Mouse (Mus musculus): ENCODE measurements around the gene Tmigd3.
"Not testable (repeated sequence)": the region's sequence is repeated elsewhere in the genome, so short reads cannot be mapped to it uniquely, and the experiment has no call there.

The Tmigd3 gene

GRCm38 (mm10) chr3:105913839-105914681 lies 43.4 kb downstream of the Tmigd3 start:
- no peak overlapping the region for H3K4me3 ChIP-seq (replicated peaks; ENCODE audit: low read length)
- H3K4me1 ChIP-seq (replicated peaks; ENCODE audit: low read depth, low read length), result no peaks in the 10 kb centered on the region
- peaks cover 9% of the 10 kb centered on the region; the same call in 1 of the 2 replicates for H3K27me3 ChIP-seq (ENCODE audit: insufficient read depth, low read length)
- no peak for TF ChIP-seq NANOG (IDR thresholded peaks at IDR 0.05; ENCODE audit: borderline replicate concordance, low read length)
- TF ChIP-seq CTCF (conservative IDR thresholded peaks at IDR 0.05; ENCODE audit: low read length), result no peak
- no peaks in the 10 kb centered on the region for H3K9me3 ChIP-seq (ENCODE audit: low read length)
- H3K36me3 ChIP-seq (ENCODE audit: insufficient read depth, low read length), result no peaks in the 10 kb centered on the region

- no peaks in the 10 kb centered on the region for H3K9me3 ChIP-seq (ENCODE audit: low read length)
- no peak overlapping the region for H3K4me3 ChIP-seq (replicated peaks; ENCODE audit: low read length)
- H3K27me3 ChIP-seq (ENCODE audit: insufficient read depth, low read length), result peaks cover 9% of the 10 kb centered on the region; the same call in 1 of the 2 replicates
- TF ChIP-seq NANOG (IDR thresholded peaks at IDR 0.05; ENCODE audit: borderline replicate concordance, low read length) (no peak), POU5F1 (IDR thresholded peaks at IDR 0.05; ENCODE audit: borderline replicate concordance, low read length) (no peak), CTCF (conservative IDR thresholded peaks at IDR 0.05; ENCODE audit: low read length) (no peak)
- no peaks in the 10 kb centered on the region for H3K4me1 ChIP-seq (replicated peaks; ENCODE audit: low read depth, low read length)
- H3K36me3 ChIP-seq (ENCODE audit: insufficient read depth, low read length), result no peaks in the 10 kb centered on the region
These were observed 44.6 kb downstream of the Tmigd3 start for GRCm38 (mm10) chr3:105915281-105915680.

GRCm38 (mm10) chr3:105916455-105916854 lies 45.8 kb downstream of the Tmigd3 start:
- H3K4me1 ChIP-seq (replicated peaks; ENCODE audit: low read depth, low read length); H3K27me3 ChIP-seq (ENCODE audit: insufficient read depth, low read length); H3K9me3 ChIP-seq (ENCODE audit: low read length); H3K4me3 ChIP-seq (replicated peaks; ENCODE audit: low read length); H3K36me3 ChIP-seq (ENCODE audit: insufficient read depth, low read length): not testable (repeated sequence)

GRCm38 (mm10) chr3:105917656-105918354 lies 47.1 kb downstream of the Tmigd3 start:
- H3K4me3 ChIP-seq (replicated peaks; ENCODE audit: low read length), result no peak overlapping the region
- no peaks in the 10 kb centered on the region for H3K9me3 ChIP-seq (ENCODE audit: low read length)
- TF ChIP-seq POU5F1 (IDR thresholded peaks at IDR 0.05; ENCODE audit: borderline replicate concordance, low read length) (no peak), NANOG (IDR thresholded peaks at IDR 0.05; ENCODE audit: borderline replicate concordance, low read length) (no peak), CTCF (conservative IDR thresholded peaks at IDR 0.05; ENCODE audit: low read length) (no peak)
- no peaks in the 10 kb centered on the region for H3K36me3 ChIP-seq (ENCODE audit: insufficient read depth, low read length)
- H3K4me1 ChIP-seq (replicated peaks; ENCODE audit: low read depth, low read length), result no peaks in the 10 kb centered on the region
- H3K27me3 ChIP-seq (ENCODE audit: insufficient read depth, low read length), result peaks cover 9% of the 10 kb centered on the region; the same call in 1 of the 2 replicates

DNA sequence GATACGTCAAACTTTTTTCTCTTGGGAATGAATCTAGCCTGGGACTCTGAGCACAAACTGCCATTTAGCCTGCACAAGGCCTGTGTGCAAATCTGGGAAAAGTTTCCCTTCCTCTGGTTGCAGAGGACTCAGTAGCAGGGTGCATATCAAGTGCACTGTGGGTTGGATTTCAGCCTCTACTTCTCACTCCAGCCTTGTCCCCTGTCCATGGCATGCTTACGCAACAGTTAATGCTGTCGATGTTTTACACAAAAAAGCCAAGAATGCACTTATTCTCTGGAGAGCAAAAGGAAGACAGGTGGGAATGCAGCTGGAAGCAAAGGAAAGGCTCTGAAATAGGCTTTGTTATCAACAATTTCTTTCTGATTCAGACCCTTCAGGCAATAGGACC lies 47.6 kb downstream of the Tmigd3 start:
- TF ChIP-seq NANOG (IDR thresholded peaks at IDR 0.05; ENCODE audit: borderline replicate concordance, low read length), result no peak
- no peak for TF ChIP-seq CTCF (conservative IDR thresholded peaks at IDR 0.05; ENCODE audit: low read length)
- TF ChIP-seq POU5F1 (IDR thresholded peaks at IDR 0.05; ENCODE audit: borderline replicate concordance, low read length), result no peak
- H3K4me1 ChIP-seq (replicated peaks; ENCODE audit: low read depth, low read length), result no peaks in the 10 kb centered on the region
- no peaks in the 10 kb centered on the region for H3K36me3 ChIP-seq (ENCODE audit: insufficient read depth, low read length)
- H3K9me3 ChIP-seq (ENCODE audit: low read length), result no peaks in the 10 kb centered on the region
- H3K27me3 ChIP-seq (ENCODE audit: insufficient read depth, low read length), result peaks cover 7% of the 10 kb centered on the region; the same call in 1 of the 2 replicates
- no peak overlapping the region for H3K4me3 ChIP-seq (replicated peaks; ENCODE audit: low read length)

DNA sequence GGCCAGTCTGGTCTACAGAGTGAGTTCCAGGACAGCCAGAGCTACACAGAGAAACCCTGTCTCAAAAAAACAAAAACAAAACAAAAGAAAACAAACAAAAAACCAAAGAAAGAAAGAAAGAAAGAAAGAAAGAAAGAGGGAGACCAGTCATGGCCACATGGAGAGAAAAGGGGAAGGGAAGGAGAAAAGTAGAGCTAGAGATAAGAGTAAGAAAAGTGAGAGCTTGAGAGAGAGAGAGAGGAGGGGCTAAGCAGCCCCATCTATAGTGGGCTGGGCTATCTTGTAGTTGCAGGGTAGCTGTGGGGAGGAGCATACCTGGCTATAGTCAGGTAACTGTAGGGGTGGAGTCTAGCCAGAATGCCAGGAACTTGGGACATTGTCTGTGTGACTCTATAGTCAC lies 50.0 kb downstream of the Tmigd3 start:
- H3K27me3 ChIP-seq (ENCODE audit: insufficient read depth, low read length); H3K4me1 ChIP-seq (replicated peaks; ENCODE audit: low read depth, low read length); H3K4me3 ChIP-seq (replicated peaks; ENCODE audit: low read length); H3K9me3 ChIP-seq (ENCODE audit: low read length); H3K36me3 ChIP-seq (ENCODE audit: insufficient read depth, low read length): not testable (repeated sequence)

DNA sequence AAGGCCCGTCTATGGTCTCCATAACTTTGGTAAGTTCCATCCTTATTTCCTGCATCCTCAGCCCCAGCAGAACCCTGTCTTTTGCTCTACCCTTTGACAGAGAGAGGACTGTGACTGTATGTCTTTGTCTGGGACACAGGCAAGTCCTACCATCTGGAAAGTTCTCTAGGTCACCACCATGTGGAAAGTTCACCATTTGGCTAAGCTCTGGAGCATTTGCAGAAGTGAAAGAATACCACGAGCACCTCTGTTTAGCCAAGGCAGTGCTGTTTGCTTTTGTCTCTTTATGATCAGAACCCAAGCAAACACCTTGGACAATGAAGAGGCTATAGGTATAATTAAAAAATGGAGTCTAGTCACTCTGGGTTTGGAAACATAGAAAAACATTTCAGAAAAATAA lies 51.3 kb downstream of the Tmigd3 start:
- H3K4me1 ChIP-seq (replicated peaks; ENCODE audit: low read depth, low read length), result no peaks in the 10 kb centered on the region
- H3K36me3 ChIP-seq (ENCODE audit: insufficient read depth, low read length), result no peaks in the 10 kb centered on the region
- no peaks in the 10 kb centered on the region for H3K27me3 ChIP-seq (ENCODE audit: insufficient read depth, low read length)
- H3K4me3 ChIP-seq (replicated peaks; ENCODE audit: low read length), result no peak overlapping the region
- TF ChIP-seq NANOG (IDR thresholded peaks at IDR 0.05; ENCODE audit: borderline replicate concordance, low read length) (no peak), CTCF (conservative IDR thresholded peaks at IDR 0.05; ENCODE audit: low read length) (no peak), POU5F1 (IDR thresholded peaks at IDR 0.05; ENCODE audit: borderline replicate concordance, low read length) (no peak)
- H3K9me3 ChIP-seq (ENCODE audit: low read length), result no peaks in the 10 kb centered on the region

GRCm38 (mm10) chr3:105924616-105925015 lies 53.9 kb downstream of the Tmigd3 start:
- Histone ChIP-seq H3K4me3 (replicated peaks; ENCODE audit: low read length) (no peak overlapping the region), H3K4me1 (replicated peaks; ENCODE audit: low read depth, low read length) (peaks cover 22% of the 10 kb centered on the region), H3K36me3 (ENCODE audit: insufficient read depth, low read length) (no peaks in the 10 kb centered on the region), H3K27me3 (ENCODE audit: insufficient read depth, low read length) (no peaks in the 10 kb centered on the region), H3K9me3 (ENCODE audit: low read length) (no peaks in the 10 kb centered on the region)
- TF ChIP-seq NANOG (IDR thresholded peaks at IDR 0.05; ENCODE audit: borderline replicate concordance, low read length) (no peak), CTCF (conservative IDR thresholded peaks at IDR 0.05; ENCODE audit: low read length) (no peak), POU5F1 (IDR thresholded peaks at IDR 0.05; ENCODE audit: borderline replicate concordance, low read length) (no peak)
